Mouse (Mus musculus) MEL (cell line): Measurements from ENCODE around the gene Plpp4.

Experiments
- CTCF ChIP-seq, 3 experiments: IDR thresholded peaks in 2 of 3; conservative IDR thresholded peaks in 1 of 3; 2 replicates each; pipeline ENCODE4 v1.5.1; 2011 to 2012; ENCODE audit warnings: low read length in 3 of 3, low read depth in 2 of 3, mild to moderate bottlenecking in 2 of 3, improper control_type of control experiment in 1 of 3, inconsistent platforms in 1 of 3, mixed read lengths in 1 of 3, moderate library complexity in 1 of 3; ENCODE audit not compliant: control insufficient read depth in 1 of 3, insufficient read depth in 1 of 3, poor library complexity in 1 of 3, severe bottlenecking in 1 of 3
- EP300 ChIP-seq, 2 experiments: IDR thresholded peaks; 2 replicates each; pipeline ENCODE4 v1.6.1; 2011; ENCODE audit warnings: improper control_type of control experiment in 2 of 2, low read length in 2 of 2, low read depth in 1 of 2, mild to moderate bottlenecking in 1 of 2
- GATA1 ChIP-seq: IDR thresholded peaks from 2 replicates; pipeline ENCODE4 v1.6.1; 2011; ENCODE audit warnings: low read depth, low read length, improper control_type of control experiment
- HCFC1 ChIP-seq: IDR thresholded peaks from 2 replicates; pipeline ENCODE4 v1.6.1; 2012; ENCODE audit warnings: low read depth, mild to moderate bottlenecking, inconsistent platforms, low read length, improper control_type of control experiment, moderate library complexity
- MAFK ChIP-seq: IDR thresholded peaks from 2 replicates; pipeline ENCODE4 v1.6.1; 2011; ENCODE audit warnings: low read depth, mild to moderate bottlenecking, low read length, improper control_type of control experiment, borderline replicate concordance
- SIN3A ChIP-seq: IDR thresholded peaks from 2 replicates; pipeline ENCODE4 v1.6.1; 2012; ENCODE audit warnings: low read length, improper control_type of control experiment, inconsistent platforms
- TBP ChIP-seq: IDR thresholded peaks from 2 replicates; pipeline ENCODE4 v1.8.0; 2011; ENCODE audit warnings: low read depth, low read length, improper control_type of control experiment
- USF2 ChIP-seq, 2 experiments: IDR thresholded peaks; 2 replicates each; pipeline ENCODE4 v1.6.1; 2011 to 2012; ENCODE audit warnings: improper control_type of control experiment in 2 of 2, low read length in 2 of 2, borderline replicate concordance in 1 of 2, inconsistent platforms in 1 of 2, low read depth in 1 of 2, mild to moderate bottlenecking in 1 of 2; ENCODE audit not compliant: insufficient read depth in 1 of 2

- TF ChIP-seq CTCF (IDR thresholded peaks at IDR 0.05 in 2 of 3, conservative IDR thresholded peaks at IDR 0.05 in 1 of 3; ENCODE audit: control insufficient read depth in 1 of 3, insufficient read depth in 1 of 3, low read depth in 2 of 3, low read length in 3 of 3, poor library complexity in 1 of 3, severe bottlenecking in 1 of 3) = no peak
- TF ChIP-seq MAFK = no peak
- no peak for TF ChIP-seq GATA1
- TF ChIP-seq EP300 (IDR thresholded peaks at IDR 0.05; ENCODE audit: low read depth in 1 of 2, low read length in 2 of 2) = no peak
- TF ChIP-seq SIN3A = no peak
- no peak for TF ChIP-seq HCFC1
- TF ChIP-seq TBP = no peak
- no peak for TF ChIP-seq USF2 (IDR thresholded peaks at IDR 0.05; ENCODE audit: borderline replicate concordance in 1 of 2, insufficient read depth in 1 of 2, low read depth in 1 of 2, low read length in 2 of 2)
These were observed 172.0 kb downstream of the Plpp4 start for GRCm38 (mm10) chr7:129428794-129429193.
